Mouse (Mus musculus) hindbrain, embryonic 15.5 days (tissue): ENCODE data around the gene Sctr. TPM values are rescaled to one million over a fixed set of nuclear protein-coding genes. Genes with fewer than 3 reads are reported as not detected.
A peak's percentile ranks its signal among the peaks of the same experiment; 100 is the strongest.

ENCODE experiments used
- ATAC-seq: fragments of 200-750 bp; cut with Nextera tagmentation; 2 replicates; pipeline ENCODE4 v1.8.0; 2017; ENCODE audit warnings: low read depth, moderate number of reproducible peaks, moderate TSS enrichment; ENCODE audit not compliant: low FRiP score
- H3K27ac ChIP-seq: fragments of 300-500 bp; sonication (generic); replicated peaks from 2 replicates; pipeline ENCODE4 v1.5.1; 2015; ENCODE audit warnings: mild to moderate bottlenecking, inconsistent platforms
- H3K27me3 ChIP-seq: fragments of 300-500 bp; sonication (generic); 2 replicates; pipeline ENCODE4 v1.6.1; 2015; ENCODE audit warnings: control low read depth, inconsistent platforms
- H3K36me3 ChIP-seq: fragments of 300-500 bp; sonication (generic); 2 replicates; pipeline ENCODE4 v1.6.1; 2015; ENCODE audit warnings: control low read depth, inconsistent platforms
- H3K4me1 ChIP-seq: fragments of 300-500 bp; sonication (generic); replicated peaks from 2 replicates; pipeline ENCODE4 v1.6.1; 2015; ENCODE audit warnings: control low read depth, inconsistent platforms
- H3K4me2 ChIP-seq: fragments of 300-500 bp; sonication (generic); 2 replicates; pipeline ENCODE4 v1.6.1; 2015; ENCODE audit warnings: moderate library complexity, mild to moderate bottlenecking, inconsistent platforms
- H3K4me3 ChIP-seq: fragments of 300-500 bp; sonication (generic); 2 replicates; pipeline ENCODE4 v1.5.1; 2015; ENCODE audit warnings: mild to moderate bottlenecking, inconsistent platforms
- H3K9ac ChIP-seq: fragments of 300-500 bp; sonication (generic); 2 replicates; pipeline ENCODE4 v1.6.1; 2015; ENCODE audit warnings: inconsistent platforms
- H3K9me3 ChIP-seq: fragments of 300-500 bp; sonication (generic); 2 replicates; pipeline ENCODE4 v1.6.1; 2016; ENCODE audit warnings: control low read depth, inconsistent platforms
- WGBS: fragments of 180-500 bp; shearing (Covaris S2); methylation state at CpG from one replicate; pipeline ENCODE4 v1.1.7; 2015; 5-methylcytosine and 5-hydroxymethylcytosine counted together
- polyA plus RNA-seq: library from polyadenylated mRNA; unstranded; fragments of >200 nt; fragmentation: Nextera tagmentation; extraction: Ambion mirVana; gene quantifications from 2 replicates; pipeline ENCODE4 v1.2.1, GENCODE M21; 2015

The Sctr gene
- polyA plus RNA-seq, 1 experiment from 2014 or later = 0.82 TPM

DNA sequence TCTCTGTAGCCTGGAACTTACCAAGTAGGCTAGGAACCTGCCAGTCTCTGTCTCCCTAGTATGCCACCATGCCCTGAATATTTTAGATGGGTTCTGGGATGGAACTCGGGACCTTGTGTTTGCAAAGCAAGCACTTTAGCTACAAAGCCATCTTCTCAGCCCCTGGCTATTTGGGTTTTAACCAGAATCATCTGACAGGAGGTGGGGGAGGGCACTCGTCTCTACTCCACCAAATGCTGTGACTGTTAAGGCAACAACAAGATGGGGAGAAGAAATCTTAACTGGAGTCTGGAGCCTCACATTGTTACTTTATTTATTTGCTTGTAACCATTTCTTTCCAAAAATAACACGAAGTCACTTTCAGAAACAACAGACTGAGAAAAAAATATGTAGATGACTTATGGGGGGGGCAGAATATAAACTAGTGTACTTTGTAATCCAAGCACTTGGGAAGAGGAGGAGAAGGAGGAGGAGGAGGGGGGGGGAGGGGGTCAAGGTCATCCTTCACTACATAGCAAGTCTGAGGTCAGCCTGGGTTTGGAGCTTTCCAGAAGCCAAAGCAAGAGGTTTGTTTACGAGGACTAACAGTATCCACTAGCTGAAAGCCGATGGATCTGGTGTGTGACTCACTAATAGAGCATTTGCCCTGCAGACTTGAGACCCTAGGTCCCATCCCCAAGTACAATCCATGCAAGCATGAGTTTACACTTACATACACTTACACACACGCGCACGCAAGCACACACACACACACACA lies 51.2 kb downstream of the Sctr start:
- WGBS = 87% methylated on average over 8 of the region's 8 CpGs
- Histone ChIP-seq H3K4me2 (no peak overlapping the region), H3K4me3 (no peak overlapping the region), H3K27ac (no peak overlapping the region), H3K4me1 (no peaks in the 10 kb centered on the region), H3K27me3 (no peaks in the 10 kb centered on the region), H3K9me3 (no peaks in the 10 kb centered on the region), H3K36me3 (no peaks in the 10 kb centered on the region), H3K9ac (no peak overlapping the region)
- ATAC-seq = no peak

DNA sequence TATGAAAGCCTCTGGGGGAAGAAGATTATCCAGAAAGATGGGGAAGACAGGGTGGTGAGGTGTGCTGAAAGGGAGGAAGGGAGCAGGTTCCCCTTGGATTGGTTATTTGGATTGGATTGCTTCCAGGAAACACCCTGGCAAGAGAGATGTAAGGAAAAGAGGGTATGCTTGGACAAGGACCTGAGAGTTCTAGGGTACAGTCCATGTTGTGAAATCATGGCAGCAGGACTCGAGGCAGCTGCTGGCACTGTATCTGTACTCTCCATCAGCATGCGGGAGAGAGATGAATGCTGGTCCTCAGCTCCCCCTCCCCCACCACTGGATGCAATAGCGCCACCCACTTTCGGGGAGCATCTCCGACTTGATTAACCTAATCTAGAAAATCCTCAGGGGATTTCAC lies 54.0 kb downstream of the Sctr start:
- H3K9ac ChIP-seq = no peak overlapping the region
- WGBS = 72% methylated on average over 5 of the region's 5 CpGs
- H3K4me1 ChIP-seq = no peaks in the 10 kb centered on the region
- ATAC-seq = no peak
- no peak overlapping the region for H3K27ac ChIP-seq
- no peak overlapping the region for H3K4me2 ChIP-seq
- H3K36me3 ChIP-seq = no peaks in the 10 kb centered on the region
- no peaks in the 10 kb centered on the region for H3K9me3 ChIP-seq
- H3K27me3 ChIP-seq = no peaks in the 10 kb centered on the region
- no peak overlapping the region for H3K4me3 ChIP-seq

DNA sequence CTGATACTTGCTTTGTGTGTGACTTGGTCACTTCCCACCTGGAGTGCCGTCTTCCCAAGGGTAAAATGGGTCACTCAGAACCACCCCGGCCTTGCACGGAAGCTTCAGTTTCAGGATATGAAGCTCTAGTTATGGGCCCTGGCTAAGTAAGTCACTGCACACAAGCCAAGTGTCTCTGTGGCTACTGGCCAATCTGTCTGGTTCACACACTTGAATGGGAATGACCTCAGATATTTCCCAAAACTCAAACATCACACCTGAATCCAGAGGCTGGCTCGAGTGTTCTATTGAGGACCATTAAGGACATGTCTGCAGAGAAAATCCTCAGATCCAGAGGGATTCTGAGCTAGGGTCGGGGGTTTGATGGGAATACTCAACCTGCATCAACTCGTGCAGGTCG lies 55.5 kb downstream of the Sctr start:
- 95% methylated on average over 7 of the region's 7 CpGs for WGBS
- no peaks in the 10 kb centered on the region for H3K4me1 ChIP-seq
- H3K9ac ChIP-seq = no peak overlapping the region
- no peak overlapping the region for H3K4me2 ChIP-seq
- ATAC-seq = no peak
- no peak overlapping the region for H3K4me3 ChIP-seq
- no peaks in the 10 kb centered on the region for H3K9me3 ChIP-seq
- H3K27ac ChIP-seq = no peak overlapping the region
- no peaks in the 10 kb centered on the region for H3K36me3 ChIP-seq
- no peaks in the 10 kb centered on the region for H3K27me3 ChIP-seq

DNA sequence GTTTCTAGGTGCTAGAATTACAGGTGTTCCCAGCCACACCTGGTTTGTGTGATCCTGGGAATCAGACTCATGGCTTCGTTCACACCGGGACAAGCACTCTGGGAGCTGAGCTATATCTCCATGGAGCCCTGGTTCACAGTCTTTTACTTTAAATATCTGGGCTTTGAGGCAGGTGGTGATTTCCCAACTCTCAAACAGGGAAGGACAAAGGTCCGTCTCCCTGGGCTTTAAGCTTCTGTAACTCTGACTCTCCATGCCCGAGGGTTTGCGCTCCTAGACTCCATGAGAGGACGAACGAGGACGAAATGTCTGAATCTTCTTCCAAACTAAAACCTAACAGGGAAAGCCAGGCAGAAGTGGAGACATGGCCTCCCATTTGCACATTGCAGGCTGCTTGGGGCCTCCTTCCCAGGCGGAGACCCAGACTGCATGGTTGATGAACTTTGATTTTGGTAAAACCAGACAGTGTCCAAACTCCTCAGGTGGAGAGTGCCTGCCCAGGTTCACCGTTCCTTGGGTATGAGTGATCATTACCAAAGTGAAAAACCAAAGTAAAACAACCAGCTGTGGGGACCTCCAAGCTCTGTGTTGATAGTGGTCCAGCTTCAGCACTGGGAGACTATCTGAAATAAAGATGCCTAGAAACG lies 57.5 kb downstream of the Sctr start:
- Histone ChIP-seq H3K4me3 (no peak overlapping the region), H3K4me2 (no peak overlapping the region), H3K9ac (no peak overlapping the region), H3K27me3 (no peaks in the 10 kb centered on the region), H3K27ac (no peak overlapping the region), H3K9me3 (no peaks in the 10 kb centered on the region), H3K36me3 (no peaks in the 10 kb centered on the region), H3K4me1 (no peaks in the 10 kb centered on the region)
- no peak for ATAC-seq
- 94% methylated on average over 11 of the region's 11 CpGs for WGBS

DNA sequence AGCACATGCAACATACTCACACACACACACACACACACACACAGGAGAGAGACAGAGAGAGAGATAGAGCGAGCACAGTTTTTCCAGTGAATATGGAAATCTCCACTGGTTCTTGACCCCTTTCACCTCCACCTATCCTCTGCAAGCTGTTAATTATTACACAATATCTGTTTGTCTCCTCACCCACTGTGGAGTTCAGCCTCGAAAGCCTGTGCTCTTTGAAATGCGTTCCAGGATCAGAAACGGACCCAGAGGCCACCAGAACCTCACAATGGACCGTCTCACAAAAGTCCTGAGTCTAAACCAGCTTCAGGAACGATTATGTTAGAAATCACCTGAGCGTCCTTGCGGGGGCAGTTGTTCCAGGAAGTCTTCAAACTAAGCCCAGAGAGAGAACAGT lies 59.5 kb downstream of the Sctr start:
- no peak for ATAC-seq
- Histone ChIP-seq H3K4me1 (no peaks in the 10 kb centered on the region), H3K9ac (no peak overlapping the region), H3K27ac (no peak overlapping the region), H3K4me2 (no peak overlapping the region), H3K36me3 (no peaks in the 10 kb centered on the region), H3K4me3 (no peak overlapping the region), H3K27me3 (no peaks in the 10 kb centered on the region), H3K9me3 (no peaks in the 10 kb centered on the region)
- WGBS = 81% methylated on average over 8 of the region's 8 CpGs

DNA sequence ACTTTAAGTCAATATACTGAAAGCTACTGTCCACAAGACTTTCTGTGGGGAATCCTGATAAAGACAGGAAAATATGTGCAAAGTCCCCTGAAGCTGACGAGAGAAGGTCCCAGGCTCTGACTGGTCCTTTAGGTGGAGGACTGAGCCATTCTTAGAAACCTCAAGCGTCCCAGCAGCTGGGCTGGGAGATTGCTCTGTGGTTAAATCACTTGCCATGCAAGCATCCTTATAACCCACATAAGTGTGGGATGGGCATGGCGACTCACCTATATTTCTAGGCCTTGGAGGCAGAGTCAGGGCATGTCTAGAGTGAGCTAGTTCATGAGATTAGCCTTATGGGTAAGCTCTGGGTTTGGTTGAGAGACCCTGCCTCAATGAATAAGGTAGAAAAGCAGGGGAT lies 59.9 kb downstream of the Sctr start:
- WGBS = 92% methylated on average over 3 of the region's 3 CpGs
- ATAC-seq = no peak

DNA sequence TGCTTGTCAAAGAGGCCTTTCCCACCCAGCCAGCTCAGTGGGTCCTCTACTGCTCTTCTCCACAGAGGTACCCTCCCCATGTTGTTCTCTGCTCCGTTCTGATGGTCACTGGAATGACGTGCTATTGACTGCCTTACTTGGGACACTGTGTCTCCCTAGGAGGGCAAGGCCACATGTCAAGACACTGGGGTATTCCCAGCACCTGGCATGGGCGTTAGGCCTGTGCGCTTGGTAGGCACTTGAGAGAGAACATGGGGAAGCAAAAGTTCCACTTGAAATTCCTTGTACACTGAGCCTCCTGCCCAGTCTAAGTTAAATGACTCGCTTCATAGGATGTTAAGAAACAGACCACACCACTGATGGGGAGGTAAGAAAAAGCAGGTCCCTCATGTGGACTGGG lies 62.4 kb downstream of the Sctr start:
- H3K4me3 ChIP-seq = no peak overlapping the region
- ATAC-seq = no peak
- H3K4me2 ChIP-seq = no peak overlapping the region
- peaks cover 23% of the 10 kb centered on the region for H3K27me3 ChIP-seq
- H3K27ac ChIP-seq = no peak overlapping the region
- 83% methylated on average over 5 of the region's 5 CpGs for WGBS
- H3K4me1 ChIP-seq = peaks cover 17% of the 10 kb centered on the region
- H3K9ac ChIP-seq = no peak overlapping the region
- no peaks in the 10 kb centered on the region for H3K9me3 ChIP-seq
- H3K36me3 ChIP-seq = no peaks in the 10 kb centered on the region

More for the DNA sequence above, 59.9 kb downstream of the Sctr start:
- Histone ChIP-seq H3K4me2 (no peak overlapping the region), H3K9me3 (no peaks in the 10 kb centered on the region), H3K4me3 (no peak overlapping the region), H3K36me3 (no peaks in the 10 kb centered on the region), H3K9ac (no peak overlapping the region), H3K27ac (no peak overlapping the region), H3K4me1 (no peaks in the 10 kb centered on the region), H3K27me3 (peaks cover 2% of the 10 kb centered on the region; the same call in 1 of the 2 replicates)

DNA sequence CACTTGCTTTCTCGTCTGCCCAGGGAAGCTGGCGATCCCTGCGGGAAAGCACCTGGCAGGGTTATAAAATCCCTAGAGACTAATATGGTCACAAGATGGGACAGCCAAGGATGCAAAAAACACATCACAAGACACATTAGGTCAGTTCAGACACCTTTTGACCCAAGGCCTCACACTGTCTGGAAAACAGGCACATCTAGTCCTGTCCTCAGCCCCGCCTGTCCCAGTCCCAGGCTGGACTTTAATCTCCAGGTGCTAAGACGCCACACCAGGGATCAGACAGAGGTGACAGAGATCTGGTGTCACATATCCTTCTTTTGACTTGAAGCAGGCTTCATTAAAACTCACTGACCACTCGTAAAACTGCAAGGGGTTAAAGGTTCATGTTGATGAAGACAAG lies 63.5 kb downstream of the Sctr start:
- WGBS = 70% methylated on average over 6 of the region's 6 CpGs
- ATAC-seq = no peak

DNA sequence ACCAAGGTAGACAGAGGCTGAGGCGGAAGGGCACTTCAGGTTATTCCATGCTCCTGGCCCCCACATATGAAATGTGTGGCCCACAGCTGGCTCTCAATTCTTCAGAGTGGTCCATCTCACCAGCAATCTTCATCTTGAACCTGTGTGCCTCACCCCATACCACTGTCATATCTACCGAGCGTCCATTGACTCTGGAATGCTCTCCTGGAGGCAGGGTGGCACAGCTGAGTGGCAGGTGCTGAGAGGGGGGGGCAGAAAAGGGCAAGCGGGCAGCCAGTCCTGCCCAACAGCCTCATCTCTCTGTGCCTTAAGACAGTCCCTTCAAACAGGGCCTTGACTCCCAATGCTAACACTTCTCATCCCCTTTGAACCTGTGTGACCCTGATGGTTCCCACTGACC lies 64.4 kb downstream of the Sctr start:
- WGBS = 89% methylated on average over 4 of the region's 4 CpGs

More for the DNA sequence above, 63.5 kb downstream of the Sctr start:
- Histone ChIP-seq H3K9ac (no peak overlapping the region), H3K27me3 (peaks cover 34% of the 10 kb centered on the region), H3K4me3 (no peak overlapping the region), H3K4me1 (peaks cover 19% of the 10 kb centered on the region), H3K27ac (no peak overlapping the region), H3K9me3 (no peaks in the 10 kb centered on the region), H3K4me2 (no peak overlapping the region), H3K36me3 (no peaks in the 10 kb centered on the region)

DNA sequence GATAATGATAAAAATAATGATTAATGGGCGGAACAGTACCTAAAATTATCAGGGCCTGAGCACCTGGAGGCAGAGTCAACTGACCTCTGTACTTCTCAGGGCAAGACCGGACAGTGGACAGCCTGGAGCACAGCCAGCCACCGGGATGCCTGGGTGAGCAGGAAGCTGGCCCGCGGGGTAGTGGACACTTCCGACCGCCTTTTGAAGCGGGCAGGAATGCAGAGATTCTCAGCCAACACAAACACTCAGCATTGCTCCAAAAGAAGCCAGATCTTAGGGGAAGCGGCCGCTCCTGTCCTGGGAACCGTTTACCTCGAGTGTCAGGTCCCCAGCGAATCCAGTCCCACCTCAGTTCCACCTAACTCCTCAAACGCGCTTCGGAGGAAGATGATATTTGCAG lies 66.2 kb downstream of the Sctr start:
- H3K9ac ChIP-seq = no peak overlapping the region
- peak overlapping the region; percentile 40 for H3K4me3 ChIP-seq
- peaks cover 34% of the 10 kb centered on the region for H3K27me3 ChIP-seq
- H3K27ac ChIP-seq = no peak overlapping the region
- no peaks in the 10 kb centered on the region for H3K36me3 ChIP-seq
- H3K4me2 ChIP-seq = peak overlapping the region; percentile 84
- ATAC-seq = no peak
- H3K9me3 ChIP-seq = no peaks in the 10 kb centered on the region
- 13% methylated on average over 16 of the region's 16 CpGs for WGBS
- peaks cover 19% of the 10 kb centered on the region for H3K4me1 ChIP-seq

More for the DNA sequence above, 64.4 kb downstream of the Sctr start:
- Histone ChIP-seq H3K27ac (no peak overlapping the region), H3K9me3 (no peaks in the 10 kb centered on the region), H3K4me3 (no peak overlapping the region), H3K4me2 (no peak overlapping the region), H3K27me3 (peaks cover 34% of the 10 kb centered on the region), H3K4me1 (peaks cover 19% of the 10 kb centered on the region), H3K9ac (no peak overlapping the region), H3K36me3 (no peaks in the 10 kb centered on the region)
- no peak for ATAC-seq

DNA sequence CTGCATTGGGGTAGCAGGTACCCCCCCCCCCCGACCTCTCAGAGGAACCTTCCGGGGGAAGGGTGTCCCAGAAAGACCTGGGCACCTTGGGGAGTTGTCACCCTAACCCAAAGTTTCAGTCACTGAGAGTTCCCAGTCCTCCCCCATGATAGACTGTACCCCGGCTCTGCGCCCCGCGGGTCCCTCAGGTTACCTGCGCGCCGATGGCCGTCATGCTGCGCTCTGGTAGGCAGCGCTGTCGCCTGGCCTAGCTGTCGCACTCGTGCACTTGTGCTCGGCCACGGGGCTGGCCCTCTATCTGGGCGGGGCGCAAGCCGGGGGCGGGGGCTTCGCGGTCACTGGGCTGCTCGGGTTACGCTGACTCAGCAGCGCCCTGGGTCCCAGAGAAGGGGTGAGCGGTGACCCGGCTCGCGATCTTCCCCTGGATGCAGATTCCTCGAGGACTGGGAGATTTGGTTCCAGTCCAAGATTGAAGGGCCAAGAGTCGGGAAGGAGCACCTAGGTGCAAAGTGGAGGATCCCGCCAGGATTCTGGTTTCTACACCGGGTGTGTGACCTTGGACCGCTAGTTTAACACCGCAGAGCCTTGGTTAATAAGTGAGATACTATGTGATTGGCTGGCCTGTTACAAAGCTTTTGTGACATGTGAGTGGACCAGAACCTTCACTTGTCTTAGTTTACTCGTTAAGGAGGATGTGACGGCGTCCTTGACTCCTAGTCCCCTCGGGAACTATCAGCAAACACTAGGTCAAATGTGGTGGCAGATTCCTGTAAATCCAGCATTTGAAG lies 67.0 kb downstream of the Sctr start, which contains the start of gene Tmem37:
TSS of gene Tmem37 (minus strand) at position 556 of the 788 bp plus-strand sequence.
- Histone ChIP-seq H3K36me3 (no peaks in the 10 kb centered on the region), H3K9me3 (no peaks in the 10 kb centered on the region), H3K27me3 (peaks cover 34% of the 10 kb centered on the region), H3K27ac (no peak within 1 kb of the TSS), H3K9ac (peak within 1 kb of the TSS; percentile 37; the same call in 1 of the 2 replicates), H3K4me2 (peak within 1 kb of the TSS; percentile 84), H3K4me1 (peaks cover 19% of the 10 kb centered on the region), H3K4me3 (peak within 1 kb of the TSS; percentile 40)
- peak; percentile 68 for ATAC-seq
- 4% methylated on average over 40 of the region's 40 CpGs for WGBS

DNA sequence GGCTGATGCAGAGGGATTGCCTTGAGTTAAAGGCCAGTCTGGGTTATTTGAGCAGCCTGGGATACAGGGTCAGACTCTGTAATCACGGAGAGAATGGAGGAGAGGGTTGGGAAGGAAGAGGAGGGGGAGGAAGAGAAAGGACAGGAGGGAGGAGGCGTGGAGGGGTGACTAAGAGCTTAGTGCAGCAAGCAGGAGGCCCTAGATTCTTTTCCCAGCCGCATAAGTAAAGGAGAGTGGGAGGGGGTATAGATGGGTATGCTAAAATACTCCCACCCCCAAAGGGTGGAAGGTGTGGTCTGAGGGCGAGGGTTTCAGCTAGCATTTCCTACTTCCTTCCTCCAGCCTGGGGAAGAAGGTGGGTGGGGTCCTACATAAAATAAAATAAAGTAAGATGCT lies 67.6 kb downstream of the Sctr start:
- H3K36me3 ChIP-seq = no peaks in the 10 kb centered on the region

More for the DNA sequence above, 67.6 kb downstream of the Sctr start:
- Histone ChIP-seq H3K4me3 (no peak overlapping the region), H3K9me3 (no peaks in the 10 kb centered on the region), H3K27me3 (peaks cover 34% of the 10 kb centered on the region), H3K27ac (no peak overlapping the region), H3K4me1 (peaks cover 19% of the 10 kb centered on the region), H3K4me2 (peak overlapping the region; percentile 84), H3K9ac (no peak overlapping the region)
- no peak for ATAC-seq
- WGBS = 28% methylated on average over 4 of the region's 4 CpGs
